Mouse (Mus musculus): ENCODE data around the gene 1700088E04Rik.

The 1700088E04Rik gene

GRCm38 (mm10) chr15:79133191-79133661, 7.8 kb downstream of the 1700088E04Rik start:
- no peak for DNase-seq (ENCODE audit: low read depth in 2 of 2, low spot score in 2 of 2)

- no peak for DNase-seq (ENCODE audit: low read depth in 2 of 2, low spot score in 2 of 2)
These were observed 9.6 kb downstream of the 1700088E04Rik start for GRCm38 (mm10) chr15:79131442-79131841.

GRCm38 (mm10) chr15:79130782-79131181, 10.3 kb downstream of the 1700088E04Rik start:
- no peak for DNase-seq (ENCODE audit: low read depth in 2 of 2, low spot score in 2 of 2)

GRCm38 (mm10) chr15:79129311-79129710, 11.7 kb downstream of the 1700088E04Rik start:
- DNase-seq (ENCODE audit: low read depth in 2 of 2, low spot score in 2 of 2): no peak

- no peak for DNase-seq (ENCODE audit: low read depth in 2 of 2, low spot score in 2 of 2)
These were observed 12.8 kb downstream of the 1700088E04Rik start for GRCm38 (mm10) chr15:79128208-79128607.

- no peak for DNase-seq (ENCODE audit: low read depth in 2 of 2, low spot score in 2 of 2)
These were observed 14.0 kb downstream of the 1700088E04Rik start for GRCm38 (mm10) chr15:79127101-79127500.

GRCm38 (mm10) chr15:79126217-79126932, 14.7 kb downstream of the 1700088E04Rik start:
- DNase-seq (ENCODE audit: low read depth in 2 of 2, low spot score in 2 of 2): peak in 1 of 2 experiments; percentile 56

GRCm38 (mm10) chr15:79124331-79124875, 16.6 kb downstream of the 1700088E04Rik start:
- no peak for DNase-seq (ENCODE audit: low read depth in 2 of 2, low spot score in 2 of 2)

GRCm38 (mm10) chr15:79123751-79124150, 17.3 kb downstream of the 1700088E04Rik start:
- no peak for DNase-seq (ENCODE audit: low read depth in 2 of 2, low spot score in 2 of 2)

- no peak for DNase-seq (ENCODE audit: low read depth in 2 of 2, low spot score in 2 of 2)
These were observed 18.5 kb downstream of the 1700088E04Rik start for GRCm38 (mm10) chr15:79122546-79122945.

- no peak for DNase-seq (ENCODE audit: low read depth in 2 of 2, low spot score in 2 of 2)
These were observed 18.9 kb downstream of the 1700088E04Rik start for GRCm38 (mm10) chr15:79122119-79122518.

GRCm38 (mm10) chr15:79119491-79119890, 21.6 kb downstream of the 1700088E04Rik start:
- no peak for DNase-seq (ENCODE audit: low read depth in 2 of 2, low spot score in 2 of 2)

- no peak for DNase-seq (ENCODE audit: low read depth in 2 of 2, low spot score in 2 of 2)
These were observed 25.8 kb downstream of the 1700088E04Rik start for GRCm38 (mm10) chr15:79115276-79115675.

GRCm38 (mm10) chr15:79111774-79112173, 29.3 kb downstream of the 1700088E04Rik start:
- DNase-seq (ENCODE audit: low read depth in 2 of 2, low spot score in 2 of 2): no peak

- no peak for DNase-seq (ENCODE audit: low read depth in 2 of 2, low spot score in 2 of 2)
These were observed 30.5 kb downstream of the 1700088E04Rik start for GRCm38 (mm10) chr15:79110528-79110927.

GRCm38 (mm10) chr15:79110031-79110430, 31.0 kb downstream of the 1700088E04Rik start:
- DNase-seq (ENCODE audit: low read depth in 2 of 2, low spot score in 2 of 2): no peak

GRCm38 (mm10) chr15:79109321-79109934, 31.6 kb downstream of the 1700088E04Rik start:
- peak in 1 of 2 experiments; percentile 40 for DNase-seq (ENCODE audit: low read depth in 2 of 2, low spot score in 2 of 2)

GRCm38 (mm10) chr15:79108421-79109320, 32.4 kb downstream of the 1700088E04Rik start, which contains the start of gene Micall1:
Micall1 (plus strand) TSS chr15:79108898.
- DNase-seq (ENCODE audit: low read depth in 2 of 2, low spot score in 2 of 2): peak; percentile 18 to 41

- no peak for DNase-seq (ENCODE audit: low read depth in 2 of 2, low spot score in 2 of 2)
These were observed 33.1 kb downstream of the 1700088E04Rik start for GRCm38 (mm10) chr15:79107966-79108365.

- no peak for DNase-seq (ENCODE audit: low read depth in 2 of 2, low spot score in 2 of 2)
These were observed 35.2 kb downstream of the 1700088E04Rik start for GRCm38 (mm10) chr15:79105804-79106203.

GRCm38 (mm10) chr15:79103264-79103663, 37.8 kb downstream of the 1700088E04Rik start:
- DNase-seq (ENCODE audit: low read depth in 2 of 2, low spot score in 2 of 2): no peak
